Mouse (Mus musculus) ZHBTc4 (cell line): Measurements from ENCODE around the gene Klk1b8.
"Not testable (repeated sequence)": the region's sequence is repeated elsewhere in the genome, so short reads cannot be mapped to it uniquely, and the experiment has no call there.

Experiments used
- DNase-seq: peaks from one replicate; pipeline ENCODE4 v3.0.0-alpha.2; 2011; ENCODE audit warnings: low read depth, low spot score

Klk1b8 gene

DNA sequence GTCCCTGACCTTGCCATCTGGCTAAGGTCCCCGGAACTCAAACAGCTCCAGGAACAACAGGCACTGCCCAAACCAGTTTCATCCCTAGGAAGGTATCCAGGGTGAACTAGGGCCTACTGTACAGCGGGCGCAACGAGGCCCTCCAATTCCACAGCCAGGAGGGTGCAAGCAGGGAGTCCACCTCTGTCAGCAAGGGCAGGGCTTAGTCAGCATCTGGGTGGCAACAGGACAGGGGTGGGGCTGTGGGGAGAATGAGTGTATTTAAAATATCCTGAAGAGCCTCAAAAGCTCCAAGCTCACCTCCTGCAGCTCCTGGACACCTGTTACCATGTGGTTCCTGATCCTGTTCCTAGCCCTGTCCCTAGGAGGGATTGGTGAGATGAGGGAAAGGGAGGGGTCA is 45.1 kb downstream of the Klk1b8 start, which contains the start of gene Klk1b11:
Gene Klk1b11 (plus strand): TSS at position 301 of the 400 bp plus-strand sequence.
- not testable (repeated sequence) for DNase-seq
